Mouse (Mus musculus) bone marrow macrophage, adult 2 months (primary cell): ENCODE measurements around the gene Prrc2b.

Source experiments
- CTCF ChIP-seq: IDR thresholded peaks from 2 replicates; pipeline ENCODE4 v1.5.1; 2012; ENCODE audit warnings: low read depth, mild to moderate bottlenecking, low read length, moderate library complexity
- POLR2A ChIP-seq: IDR thresholded peaks from 2 replicates; pipeline ENCODE4 v1.6.1; 2012; ENCODE audit warnings: mild to moderate bottlenecking, low read depth, low read length, borderline replicate concordance

- no peak for TF ChIP-seq POLR2A
- no peak for TF ChIP-seq CTCF
These were observed 18.3 kb upstream of the Prrc2b start for GRCm38 (mm10) chr2:32132567-32132992.
